Mouse (Mus musculus): Measurements from ENCODE around the gene 2700049A03Rik. TPM values are rescaled to one million over a fixed set of nuclear protein-coding genes. Genes with fewer than 3 reads are reported as not detected.

2700049A03Rik gene
- polyA plus RNA-seq, 1 experiment from 2014 or later, result 8.0 TPM

DNA sequence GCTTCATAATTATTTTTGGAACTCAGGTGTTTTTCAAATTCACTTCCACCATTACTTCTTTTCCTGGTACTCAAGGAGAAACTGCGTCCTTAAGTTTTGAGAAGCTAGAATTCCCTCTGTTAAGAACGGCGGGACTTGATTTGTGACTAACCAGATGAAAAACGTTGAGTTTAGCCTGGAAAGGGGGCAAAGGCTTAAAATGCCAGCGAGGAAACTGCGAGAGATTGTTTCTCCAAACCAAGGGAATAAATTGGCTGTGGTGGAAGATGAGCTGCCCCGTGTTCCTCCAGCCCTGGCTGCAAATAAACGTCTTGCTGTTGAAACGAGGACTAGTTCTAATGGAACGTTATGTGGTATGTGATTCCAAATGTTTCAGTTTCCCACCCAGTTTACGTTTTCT is 1.0 kb downstream of the 2700049A03Rik start:
- H3K9me3 ChIP-seq (replicated peaks), result no peaks in the 10 kb centered on the region
- 3% methylated on average over 11 of the region's 11 CpGs for WGBS (ENCODE audit: insufficient replicate concordance)
- H3K4me3 ChIP-seq, result peak overlapping the region; percentile 87
- no peaks in the 10 kb centered on the region for H3K27me3 ChIP-seq (replicated peaks)
- ATAC-seq, result no peak
- peak overlapping the region; percentile 97 for H3K4me2 ChIP-seq
- H3K9ac ChIP-seq, result peak overlapping the region; percentile 91
- H3K36me3 ChIP-seq, result peaks cover 49% of the 10 kb centered on the region
- H3K27ac ChIP-seq, result no peak overlapping the region; the same call in none of the 2 replicates
- peaks cover 24% of the 10 kb centered on the region for H3K4me1 ChIP-seq

DNA sequence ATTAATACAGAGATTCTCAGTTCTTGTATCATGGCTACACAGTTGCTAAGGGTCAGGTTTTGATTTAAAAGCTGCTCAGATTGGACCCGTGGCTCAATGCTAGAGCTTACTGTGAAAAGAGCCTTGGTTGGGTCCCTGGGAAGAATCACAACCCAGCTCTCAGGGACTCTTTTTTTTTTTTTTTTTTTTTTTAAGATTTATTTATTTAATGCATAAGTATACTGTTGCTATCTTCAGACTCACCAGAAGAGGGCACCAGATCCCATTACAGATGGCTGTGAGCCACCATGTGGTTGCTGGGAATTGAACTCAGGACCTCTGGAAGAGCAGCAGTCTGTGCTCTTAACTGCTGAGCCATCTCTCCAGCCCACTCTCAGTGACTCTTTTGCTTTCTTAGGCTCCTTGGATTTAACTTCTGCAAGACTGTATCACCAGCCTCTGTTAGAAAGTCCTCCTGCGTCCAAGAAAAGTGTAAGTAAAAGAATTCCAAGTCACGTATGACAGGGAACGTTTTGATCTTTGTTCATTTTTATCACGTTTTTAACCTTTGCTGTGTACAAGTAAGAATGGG is 2.7 kb downstream of the 2700049A03Rik start:
- H3K36me3 ChIP-seq, result peaks cover 49% of the 10 kb centered on the region
- H3K4me3 ChIP-seq, result no peak overlapping the region
- peaks cover 23% of the 10 kb centered on the region for H3K4me1 ChIP-seq
- no peak for ATAC-seq
- no peak overlapping the region for H3K27ac ChIP-seq
- H3K4me2 ChIP-seq, result peak overlapping the region; percentile 97
- no peak overlapping the region for H3K9ac ChIP-seq
- no peaks in the 10 kb centered on the region for H3K9me3 ChIP-seq (replicated peaks)
- no peaks in the 10 kb centered on the region for H3K27me3 ChIP-seq (replicated peaks)
- 69% methylated on average over 5 of the region's 5 CpGs for WGBS (ENCODE audit: insufficient replicate concordance)

DNA sequence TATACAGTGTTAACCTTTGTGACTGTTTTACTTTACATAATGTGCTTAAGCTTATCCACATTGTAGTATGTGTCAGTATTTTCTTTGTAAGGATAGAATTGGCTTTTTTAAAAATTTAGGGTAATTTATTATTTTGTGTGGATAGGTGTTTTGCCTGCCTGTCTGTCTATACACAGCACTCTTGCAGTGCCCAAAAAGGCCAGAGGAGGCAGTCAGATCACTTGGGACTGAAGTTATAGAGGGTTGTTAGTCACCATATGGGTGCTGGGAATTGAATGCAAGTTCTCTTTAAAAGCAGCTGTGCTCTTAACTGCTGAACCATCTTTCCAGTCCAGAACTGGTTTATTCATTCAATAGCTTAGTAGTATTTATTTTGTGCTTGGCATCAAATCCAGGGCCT is 4.5 kb downstream of the 2700049A03Rik start:
- no peaks in the 10 kb centered on the region for H3K27me3 ChIP-seq (replicated peaks)
- H3K9me3 ChIP-seq (replicated peaks), result no peaks in the 10 kb centered on the region
- H3K4me2 ChIP-seq, result no peak overlapping the region
- H3K36me3 ChIP-seq, result peaks cover 64% of the 10 kb centered on the region
- no peak overlapping the region for H3K4me3 ChIP-seq
- H3K4me1 ChIP-seq, result peaks cover 14% of the 10 kb centered on the region
- H3K9ac ChIP-seq, result no peak overlapping the region
- H3K27ac ChIP-seq, result no peak overlapping the region
- no peak for ATAC-seq

DNA sequence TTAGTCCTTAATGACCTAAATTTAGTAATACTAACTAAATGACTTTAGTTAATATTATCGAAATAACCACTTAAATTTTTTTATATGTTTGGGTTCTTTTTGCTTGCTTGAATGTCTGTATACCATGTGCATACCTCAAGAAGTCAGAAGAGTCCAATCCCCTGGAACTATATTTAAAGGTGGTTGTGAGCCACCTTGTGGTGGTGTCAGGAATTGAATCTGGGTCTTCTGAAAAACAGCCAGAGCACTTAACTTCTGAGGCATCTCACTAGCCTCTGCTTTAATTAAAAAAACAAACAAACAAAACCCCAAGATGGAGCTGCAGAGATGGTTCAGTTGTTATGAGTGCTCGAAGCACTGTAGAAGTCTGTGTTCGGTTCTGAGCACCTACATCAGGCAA is 11.0 kb downstream of the 2700049A03Rik start:
- no peak overlapping the region for H3K4me2 ChIP-seq
- H3K4me3 ChIP-seq, result no peak overlapping the region
- H3K27me3 ChIP-seq (replicated peaks), result no peaks in the 10 kb centered on the region
- H3K9ac ChIP-seq, result no peak overlapping the region
- H3K36me3 ChIP-seq, result peaks cover 77% of the 10 kb centered on the region
- H3K4me1 ChIP-seq, result no peaks in the 10 kb centered on the region
- no peak for ATAC-seq
- WGBS (ENCODE audit: insufficient replicate concordance), result 69% methylated on average over 3 of the region's 3 CpGs
- no peaks in the 10 kb centered on the region for H3K9me3 ChIP-seq (replicated peaks)
- H3K27ac ChIP-seq, result no peak overlapping the region

DNA sequence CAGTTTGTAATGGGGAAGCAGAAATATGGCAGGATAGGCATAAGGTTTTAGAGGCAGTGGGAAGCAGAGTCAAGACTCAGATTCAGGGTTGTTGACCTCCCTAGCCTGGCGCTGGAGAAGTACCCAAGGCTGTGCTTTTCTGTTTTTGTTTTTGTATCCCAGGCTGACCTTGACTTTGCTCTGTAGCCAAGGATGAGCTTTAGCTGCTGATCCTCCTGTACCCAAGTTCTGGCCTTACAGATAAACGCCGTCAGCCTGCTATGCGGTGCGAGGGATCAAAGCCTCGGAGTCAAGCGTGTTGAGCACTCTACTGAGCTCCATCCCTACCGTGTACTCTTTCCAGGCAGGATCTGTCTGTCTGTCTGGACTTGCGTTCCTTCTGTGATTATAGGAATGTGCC is 12.2 kb downstream of the 2700049A03Rik start:
- no peaks in the 10 kb centered on the region for H3K9me3 ChIP-seq (replicated peaks)
- H3K9ac ChIP-seq, result no peak overlapping the region
- ATAC-seq, result no peak
- H3K4me1 ChIP-seq, result no peaks in the 10 kb centered on the region
- H3K27ac ChIP-seq, result no peak overlapping the region
- 88% methylated on average over 9 of the region's 9 CpGs for WGBS (ENCODE audit: insufficient replicate concordance)
- no peak overlapping the region for H3K4me2 ChIP-seq
- no peak overlapping the region for H3K4me3 ChIP-seq
- H3K27me3 ChIP-seq (replicated peaks), result no peaks in the 10 kb centered on the region
- peaks cover 78% of the 10 kb centered on the region for H3K36me3 ChIP-seq

DNA sequence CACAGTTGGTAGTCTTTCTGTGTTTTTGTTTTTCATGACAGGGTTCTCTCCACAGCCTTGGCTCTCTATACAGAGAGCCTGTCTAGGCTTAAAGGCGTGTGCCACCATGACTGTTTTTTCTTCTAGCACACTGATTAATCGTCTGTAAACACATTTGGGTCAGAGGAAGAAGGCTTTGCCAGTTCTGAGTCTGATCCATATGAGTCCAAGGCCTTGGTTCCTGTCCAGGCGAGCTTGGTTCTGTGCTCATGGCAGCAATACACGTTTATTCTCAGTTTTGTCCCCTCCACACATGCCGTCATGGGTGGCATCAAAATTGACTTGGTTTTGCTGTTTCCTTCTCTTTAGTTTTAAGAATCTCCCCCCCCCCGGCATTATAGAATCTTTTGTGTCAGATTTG is 12.8 kb downstream of the 2700049A03Rik start:
- ATAC-seq, result no peak
- Histone ChIP-seq H3K27me3 (replicated peaks) (no peaks in the 10 kb centered on the region), H3K9ac (no peak overlapping the region), H3K36me3 (peaks cover 74% of the 10 kb centered on the region), H3K27ac (no peak overlapping the region), H3K4me2 (no peak overlapping the region), H3K4me1 (no peaks in the 10 kb centered on the region), H3K4me3 (no peak overlapping the region), H3K9me3 (replicated peaks) (no peaks in the 10 kb centered on the region)
- 72% methylated on average over 6 of the region's 6 CpGs for WGBS (ENCODE audit: insufficient replicate concordance)

DNA sequence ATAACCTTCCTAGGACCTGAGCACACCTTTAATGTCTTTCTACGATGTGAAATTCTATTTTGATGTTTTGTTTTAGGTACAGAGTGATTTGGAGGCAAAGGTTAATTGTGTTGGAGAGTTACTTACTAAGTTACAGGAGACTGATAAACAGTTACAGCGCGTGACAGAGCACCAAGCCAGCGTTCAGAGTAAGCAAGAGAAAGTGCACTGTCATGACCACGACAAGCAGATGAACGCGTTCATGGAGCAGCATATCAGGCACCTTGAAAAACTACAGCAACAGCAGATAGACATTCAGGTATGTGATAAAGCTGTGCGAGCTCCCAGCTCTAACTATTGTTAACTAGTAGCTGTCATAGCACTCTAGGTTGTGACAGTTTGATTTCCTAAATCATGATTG is 13.5 kb downstream of the 2700049A03Rik start:
- ATAC-seq, result peak; percentile 86

DNA sequence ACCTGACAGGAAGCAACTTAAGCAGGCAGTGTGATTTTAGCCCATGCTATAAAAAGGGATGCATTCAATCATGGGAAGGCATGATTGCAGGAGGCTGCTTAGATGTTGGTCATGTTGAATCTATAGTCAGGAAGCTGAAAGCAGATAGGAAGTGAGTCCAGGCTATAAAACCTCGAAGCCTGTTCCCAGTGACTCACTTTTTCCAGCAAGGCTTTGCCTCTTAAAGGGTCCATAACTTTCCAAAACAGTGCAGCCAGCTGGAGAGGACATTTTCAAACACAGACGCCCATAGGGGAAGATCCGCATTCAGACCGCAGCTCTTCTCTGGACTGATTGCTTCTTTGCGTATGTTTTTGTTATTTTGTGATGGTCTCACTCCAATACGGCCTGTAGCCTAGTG is 18.3 kb downstream of the 2700049A03Rik start:
- Histone ChIP-seq H3K4me2 (no peak overlapping the region), H3K27ac (no peak overlapping the region), H3K27me3 (replicated peaks) (no peaks in the 10 kb centered on the region), H3K9me3 (replicated peaks) (no peaks in the 10 kb centered on the region), H3K4me1 (no peaks in the 10 kb centered on the region), H3K4me3 (no peak overlapping the region), H3K36me3 (peaks cover 81% of the 10 kb centered on the region), H3K9ac (no peak overlapping the region)
- ATAC-seq, result no peak
- 80% methylated on average over 6 of the region's 6 CpGs for WGBS (ENCODE audit: insufficient replicate concordance)

More for the DNA sequence above, 13.5 kb downstream of the 2700049A03Rik start:
- Histone ChIP-seq H3K36me3 (peaks cover 74% of the 10 kb centered on the region), H3K4me3 (no peak overlapping the region), H3K9me3 (replicated peaks) (no peaks in the 10 kb centered on the region), H3K9ac (no peak overlapping the region), H3K4me2 (no peak overlapping the region), H3K27ac (no peak overlapping the region), H3K4me1 (no peaks in the 10 kb centered on the region), H3K27me3 (replicated peaks) (no peaks in the 10 kb centered on the region)
- WGBS (ENCODE audit: insufficient replicate concordance), result 40% methylated on average over 8 of the region's 8 CpGs

DNA sequence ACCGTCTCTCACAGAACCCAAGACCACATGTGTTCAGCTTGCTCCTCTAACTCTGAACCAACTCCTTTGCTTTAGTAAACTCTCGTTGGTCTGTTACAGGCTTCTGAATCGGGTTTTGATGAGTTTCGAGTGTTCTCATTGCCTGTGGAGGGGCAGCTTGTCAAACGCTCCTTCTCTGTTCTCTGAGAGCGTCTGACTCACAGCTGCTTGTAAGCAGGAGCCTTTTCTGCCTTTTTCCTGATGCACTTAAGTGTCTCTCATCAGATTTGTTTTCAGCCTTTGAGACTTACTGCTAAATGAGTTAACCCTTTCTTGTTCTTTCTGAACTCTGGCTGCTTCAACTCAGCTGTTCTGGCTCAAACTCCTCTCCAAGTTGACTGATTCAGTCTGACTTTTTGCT is 21.3 kb downstream of the 2700049A03Rik start:
- Histone ChIP-seq H3K4me2 (no peak overlapping the region), H3K36me3 (peaks cover 82% of the 10 kb centered on the region), H3K27ac (no peak overlapping the region), H3K9me3 (replicated peaks) (no peaks in the 10 kb centered on the region), H3K4me3 (no peak overlapping the region), H3K4me1 (no peaks in the 10 kb centered on the region), H3K27me3 (replicated peaks) (no peaks in the 10 kb centered on the region), H3K9ac (no peak overlapping the region)
- ATAC-seq, result no peak
- 83% methylated on average over 6 of the region's 6 CpGs for WGBS (ENCODE audit: insufficient replicate concordance)

DNA sequence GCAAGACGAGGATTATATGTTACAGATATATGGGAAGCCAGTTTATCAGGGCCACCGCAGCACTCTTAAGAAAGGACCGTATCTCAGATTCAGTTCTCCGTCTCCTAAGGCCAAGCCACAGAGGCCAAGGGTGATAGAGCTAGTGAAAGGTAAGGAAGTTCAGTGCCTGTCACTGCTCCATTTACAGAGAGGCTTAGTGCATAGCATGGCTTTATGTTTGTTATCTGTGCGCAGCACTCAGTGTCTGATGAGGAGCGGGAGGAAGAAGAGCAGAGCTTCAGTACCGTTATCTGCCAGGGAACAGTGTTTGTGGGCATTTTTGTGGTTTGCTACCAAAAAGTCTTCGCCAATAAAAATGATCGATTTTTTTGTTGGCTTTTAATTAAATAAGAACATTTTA is 27.8 kb downstream of the 2700049A03Rik start:
- Histone ChIP-seq H3K9me3 (replicated peaks) (no peaks in the 10 kb centered on the region), H3K27ac (no peak overlapping the region), H3K4me1 (peaks cover 15% of the 10 kb centered on the region), H3K36me3 (peaks cover 70% of the 10 kb centered on the region), H3K9ac (no peak overlapping the region), H3K27me3 (replicated peaks) (no peaks in the 10 kb centered on the region), H3K4me3 (no peak overlapping the region), H3K4me2 (no peak overlapping the region)
- 23% methylated on average over 9 of the region's 9 CpGs for whole genome bisulfite sequencing (ENCODE audit: insufficient replicate concordance)
- ATAC-seq, result peak; percentile 99

DNA sequence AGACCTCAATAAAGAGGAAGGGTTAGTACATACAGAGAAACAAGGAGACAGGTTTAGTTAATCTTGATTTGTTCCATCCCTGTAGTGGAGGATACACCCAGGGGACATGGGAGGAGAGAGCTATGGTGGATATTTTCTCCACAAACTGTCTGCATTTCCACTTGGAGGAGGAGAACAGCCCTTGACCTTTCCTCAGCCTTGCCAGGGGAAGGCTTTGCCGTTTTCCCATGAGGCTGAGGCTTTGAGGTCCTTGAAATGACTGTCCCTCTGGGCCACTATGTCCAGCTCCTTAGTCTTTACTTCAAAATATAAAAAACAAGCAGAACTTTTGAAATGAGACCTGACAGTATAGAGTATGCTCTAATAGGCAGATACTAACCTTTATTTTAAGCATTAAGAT is 33.3 kb downstream of the 2700049A03Rik start:
- no peak for ATAC-seq
- Histone ChIP-seq H3K4me1 (peaks cover 2% of the 10 kb centered on the region; the same call in 1 of the 2 replicates), H3K4me2 (no peak overlapping the region), H3K4me3 (no peak overlapping the region), H3K9me3 (replicated peaks) (no peaks in the 10 kb centered on the region), H3K9ac (no peak overlapping the region), H3K27me3 (replicated peaks) (no peaks in the 10 kb centered on the region), H3K36me3 (peaks cover 64% of the 10 kb centered on the region), H3K27ac (no peak overlapping the region)
- 85% methylated on average over 1 of the region's 1 CpGs for WGBS (ENCODE audit: insufficient replicate concordance)

DNA sequence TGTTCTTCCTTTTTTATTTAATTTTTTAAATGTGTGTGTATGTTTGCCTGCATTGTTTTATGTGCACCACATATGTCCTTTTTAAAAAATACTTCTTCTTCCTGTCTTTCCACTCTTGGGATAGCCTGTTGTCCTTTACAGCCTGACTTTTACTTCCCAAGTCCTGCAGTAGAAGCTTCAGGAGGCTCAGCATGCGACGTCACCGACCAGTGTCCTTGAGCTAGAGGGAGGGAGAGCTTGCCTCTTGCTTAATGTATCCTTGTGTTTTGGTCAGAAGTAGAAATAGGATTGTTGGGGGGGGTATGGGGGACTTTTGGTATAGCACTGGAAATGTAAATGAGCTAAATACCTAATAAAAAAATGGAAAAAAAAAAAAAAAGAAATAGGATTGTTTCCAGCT is 47.1 kb downstream of the 2700049A03Rik start:
- no peak overlapping the region for H3K27ac ChIP-seq
- no peak overlapping the region for H3K4me2 ChIP-seq
- ATAC-seq, result no peak
- H3K9ac ChIP-seq, result no peak overlapping the region
- no peaks in the 10 kb centered on the region for H3K9me3 ChIP-seq (replicated peaks)
- H3K4me1 ChIP-seq, result no peaks in the 10 kb centered on the region
- H3K27me3 ChIP-seq (replicated peaks), result no peaks in the 10 kb centered on the region
- H3K4me3 ChIP-seq, result no peak overlapping the region
- H3K36me3 ChIP-seq, result peaks cover 58% of the 10 kb centered on the region
- WGBS (ENCODE audit: insufficient replicate concordance), result 94% methylated on average over 3 of the region's 3 CpGs

DNA sequence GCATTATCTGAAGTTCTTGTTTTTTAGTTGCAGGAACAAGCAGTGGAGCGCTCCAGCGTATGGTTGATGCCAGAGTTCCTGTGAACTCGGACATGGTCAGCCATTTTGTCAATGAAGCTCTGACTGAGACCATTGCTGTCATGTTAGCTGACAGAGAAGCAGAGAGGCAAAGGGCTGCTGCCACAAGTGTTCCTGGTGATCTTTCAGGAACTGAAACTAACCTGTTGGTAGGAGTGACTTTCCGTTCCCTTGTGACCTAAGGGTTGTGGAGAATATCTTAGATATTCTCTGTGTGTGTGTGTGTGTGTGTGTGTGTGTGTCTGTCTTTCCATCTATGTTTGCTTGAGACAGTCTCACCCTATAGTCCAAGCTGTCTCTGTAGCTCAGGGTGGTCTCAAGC is 47.7 kb downstream of the 2700049A03Rik start:
- Histone ChIP-seq H3K27ac (no peak overlapping the region), H3K4me3 (no peak overlapping the region), H3K36me3 (peaks cover 58% of the 10 kb centered on the region), H3K4me1 (no peaks in the 10 kb centered on the region), H3K4me2 (no peak overlapping the region), H3K9me3 (replicated peaks) (no peaks in the 10 kb centered on the region), H3K27me3 (replicated peaks) (no peaks in the 10 kb centered on the region), H3K9ac (no peak overlapping the region)
- 88% methylated on average over 4 of the region's 4 CpGs for WGBS (ENCODE audit: insufficient replicate concordance)
- no peak for ATAC-seq
